Mouse (Mus musculus): ENCODE results near the gene Slc39a2.
A peak's percentile ranks its signal among the peaks of the same experiment; 100 is the strongest.

Gene Slc39a2

DNA sequence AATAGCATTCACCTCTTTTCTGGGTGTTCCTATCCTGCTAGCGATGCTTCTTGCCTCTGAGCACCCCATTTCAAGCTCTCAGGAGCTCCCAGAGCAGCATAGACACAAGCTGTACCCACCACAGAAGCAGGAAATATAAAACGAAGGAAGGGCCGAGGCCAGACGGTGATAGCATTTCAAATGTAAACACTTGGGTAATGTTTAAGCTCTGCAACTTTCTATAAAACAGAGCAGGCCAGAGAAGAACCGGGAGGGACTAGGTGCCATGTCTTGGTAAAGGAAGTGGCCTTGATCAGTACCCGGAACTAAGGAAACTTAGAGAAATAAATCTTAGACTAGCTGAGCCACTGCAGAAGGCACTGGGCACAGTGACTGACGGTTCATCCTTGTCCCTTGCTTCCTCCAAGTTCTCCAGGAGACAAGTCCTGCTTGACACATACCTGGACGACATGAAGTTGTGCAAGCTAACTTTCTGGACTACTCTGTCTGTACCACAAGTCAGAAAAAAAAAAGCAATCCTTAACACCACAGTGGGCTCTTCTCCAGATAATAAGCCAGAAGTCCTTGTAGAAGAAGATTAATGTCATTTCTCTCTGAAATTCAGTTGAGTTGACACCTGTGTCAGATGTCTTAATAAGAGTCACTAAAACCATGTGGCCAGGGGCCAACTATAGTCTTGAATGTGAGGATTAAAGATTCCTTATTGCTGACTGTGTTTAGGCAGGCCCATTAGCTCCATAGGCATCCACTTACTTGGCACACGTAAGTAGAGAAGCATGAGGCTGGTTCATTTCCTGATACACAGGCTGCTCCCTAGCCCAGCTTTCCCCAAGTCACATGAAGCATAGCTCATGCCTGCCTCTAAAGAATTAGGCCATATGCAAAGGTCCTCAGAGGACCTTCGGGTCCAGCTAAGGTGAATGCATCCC is 39.7 kb downstream of the Slc39a2 start:
- DNase-seq (ENCODE audit: low spot score in 2 of 2) = no peak

DNA sequence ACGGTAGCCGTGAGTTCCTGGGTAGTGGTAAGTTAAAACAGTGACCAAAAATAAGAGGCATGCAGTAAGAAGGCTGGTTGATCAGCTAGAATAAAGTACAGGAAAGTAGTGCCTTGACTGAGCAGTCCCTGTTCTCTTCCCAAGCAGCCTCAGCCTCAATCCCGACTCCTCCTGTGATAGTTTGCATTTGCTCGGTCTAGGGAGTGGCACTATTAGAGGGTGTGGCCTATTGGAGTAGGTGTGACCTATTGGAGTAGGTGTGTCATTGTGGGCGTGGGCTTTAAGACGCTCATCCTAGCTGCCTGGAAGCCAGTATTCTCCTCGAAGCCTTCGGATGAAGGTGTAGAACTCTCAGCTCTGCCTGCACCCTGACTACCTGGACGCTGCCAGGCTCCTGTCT is 46.3 kb downstream of the Slc39a2 start:
- no peak for DNase-seq (ENCODE audit: low spot score in 2 of 2)

DNA sequence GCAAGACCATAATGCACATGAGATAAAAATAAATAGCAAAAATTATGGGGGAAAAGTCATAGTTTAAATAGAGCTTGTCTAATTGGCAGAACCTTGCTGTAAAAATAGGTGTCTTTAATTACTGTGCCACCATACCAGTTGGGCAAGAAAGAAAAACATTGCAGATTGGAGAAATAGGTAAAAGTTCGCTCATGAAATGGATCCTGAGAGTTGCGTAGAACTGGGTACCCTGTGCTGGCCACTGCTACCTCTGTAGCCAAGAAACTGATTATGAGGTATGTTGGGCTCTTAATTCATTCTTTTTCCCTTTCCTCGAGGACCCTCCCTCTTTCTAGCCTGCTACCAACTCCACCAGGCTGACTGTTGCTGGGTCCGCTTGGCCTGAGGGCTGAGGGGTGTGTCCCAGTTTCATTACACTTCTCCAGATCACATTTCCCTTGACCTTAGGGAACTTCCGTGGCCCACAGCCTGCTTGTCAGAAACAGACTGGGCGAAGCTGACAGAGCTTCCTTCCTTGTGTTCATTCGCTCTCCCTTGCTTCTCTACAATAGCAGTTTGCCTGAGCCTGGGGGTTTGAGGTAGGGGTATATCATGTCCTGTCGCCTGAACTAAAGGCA is 48.4 kb downstream of the Slc39a2 start:
- DNase-seq (ENCODE audit: low spot score in 2 of 2) = peak; percentile 33 to 37

DNA sequence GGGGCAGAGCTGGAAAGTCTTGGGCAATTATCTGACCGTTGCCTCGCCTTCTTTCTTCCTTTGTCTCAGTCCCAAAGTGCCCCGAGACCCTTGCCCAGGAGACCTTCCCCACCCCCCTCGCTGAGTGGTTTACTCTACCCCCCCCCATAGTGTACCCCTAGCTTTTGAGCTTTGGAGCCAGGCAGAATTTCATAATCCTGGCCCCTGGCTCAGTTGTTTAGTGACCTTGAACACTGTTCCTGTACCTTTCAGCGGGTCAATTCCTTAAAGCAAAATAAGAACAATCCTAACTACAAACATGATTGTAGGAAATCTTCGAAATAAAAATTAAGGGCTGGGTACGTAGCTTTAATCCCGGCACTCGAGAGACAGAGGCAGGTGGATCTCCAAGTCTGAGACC is 48.9 kb downstream of the Slc39a2 start:
- DNase-seq (ENCODE audit: low spot score in 2 of 2) = no peak

DNA sequence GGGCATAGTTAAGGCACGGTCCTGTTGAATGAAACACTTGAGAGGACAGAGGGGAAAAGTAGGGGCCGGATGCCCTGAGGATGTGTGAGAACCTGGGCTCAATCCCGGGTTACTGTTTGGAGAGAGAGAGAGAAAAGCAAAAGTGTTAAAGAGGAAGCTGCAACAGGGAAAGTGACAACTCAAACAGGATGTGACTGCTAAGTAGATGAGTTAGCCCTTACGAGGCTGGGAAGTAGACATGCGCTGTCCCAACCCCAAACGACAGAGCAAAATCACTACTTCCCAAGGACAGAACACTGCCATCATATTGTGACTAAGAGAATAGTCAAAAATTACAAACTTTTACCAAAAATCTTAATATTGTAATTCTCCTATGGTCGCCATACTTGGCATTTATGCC is 49.5 kb downstream of the Slc39a2 start:
- no peak for DNase-seq (ENCODE audit: low spot score in 2 of 2)

DNA sequence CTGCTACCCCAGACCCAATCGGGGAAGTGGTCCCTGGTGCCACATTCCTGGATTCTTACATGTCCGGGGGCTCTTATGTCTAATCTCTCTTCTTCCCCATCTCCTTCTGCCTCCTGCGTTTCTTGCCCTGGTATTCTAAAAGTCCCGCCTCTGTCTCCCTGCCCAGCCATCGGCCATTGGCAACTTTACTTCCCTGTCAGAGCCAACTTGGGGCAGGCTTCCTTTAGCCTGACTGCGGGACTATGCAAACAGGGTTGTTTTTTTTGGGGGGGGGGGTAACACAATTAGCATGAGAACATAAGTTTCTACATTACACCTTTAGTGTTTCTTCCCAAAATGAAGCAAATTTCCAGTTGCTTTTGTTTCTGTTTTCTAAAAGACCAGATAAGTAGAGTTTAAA is 50.6 kb downstream of the Slc39a2 start:
- no peak for DNase-seq (ENCODE audit: low spot score in 2 of 2)

All from heart, adult 9 months (tissue).